Mouse (Mus musculus) midbrain, embryonic 10.5 days (tissue): Measurements from ENCODE around the gene Sox12. TPM values are rescaled to one million over a fixed set of nuclear protein-coding genes. Genes with fewer than 3 reads are reported as not detected.

ENCODE experiments used
- DNase-seq: peaks from one replicate; pipeline ENCODE4 v3.0.0-alpha.2; 2017; ENCODE audit warnings: low spot score
- H3K27ac ChIP-seq: fragments of 300-500 bp; sonication (generic); replicated peaks from 2 replicates; pipeline ENCODE4 v1.5.1; 2016; ENCODE audit warnings: mild to moderate bottlenecking
- H3K27me3 ChIP-seq: fragments of 300-500 bp; sonication (generic); 2 replicates; pipeline ENCODE4 v1.6.1; 2016; ENCODE audit warnings: low read depth, mild to moderate bottlenecking; ENCODE audit not compliant: poor library complexity, severe bottlenecking
- H3K36me3 ChIP-seq: fragments of 300-500 bp; sonication (generic); 2 replicates; pipeline ENCODE4 v1.6.1; 2016; ENCODE audit warnings: mild to moderate bottlenecking, moderate library complexity
- H3K4me1 ChIP-seq: fragments of 300-500 bp; sonication (generic); 2 replicates; pipeline ENCODE4 v1.6.1; 2016
- H3K4me3 ChIP-seq: fragments of 300-500 bp; sonication (generic); 2 replicates; pipeline ENCODE4 v1.5.1; 2016; ENCODE audit warnings: mild to moderate bottlenecking, moderate library complexity
- H3K9me3 ChIP-seq: fragments of 300-500 bp; sonication (generic); replicated peaks from 2 replicates; pipeline ENCODE4 v1.6.1; 2016; ENCODE audit warnings: mild to moderate bottlenecking
- WGBS: fragments of 180-500 bp; shearing (Covaris S2); methylation state at CpG from one replicate; pipeline ENCODE4 v1.1.7; 2016; 5-methylcytosine and 5-hydroxymethylcytosine counted together
- polyA plus RNA-seq: library from polyadenylated mRNA; unstranded; fragments of >200 nt; fragmentation: Nextera tagmentation; extraction: Ambion mirVana; gene quantifications from 2 replicates; pipeline ENCODE4 v1.2.1, GENCODE M21; 2016

Gene Sox12
- polyA plus RNA-seq, 1 experiment from 2014 or later = 8.6 TPM

DNA sequence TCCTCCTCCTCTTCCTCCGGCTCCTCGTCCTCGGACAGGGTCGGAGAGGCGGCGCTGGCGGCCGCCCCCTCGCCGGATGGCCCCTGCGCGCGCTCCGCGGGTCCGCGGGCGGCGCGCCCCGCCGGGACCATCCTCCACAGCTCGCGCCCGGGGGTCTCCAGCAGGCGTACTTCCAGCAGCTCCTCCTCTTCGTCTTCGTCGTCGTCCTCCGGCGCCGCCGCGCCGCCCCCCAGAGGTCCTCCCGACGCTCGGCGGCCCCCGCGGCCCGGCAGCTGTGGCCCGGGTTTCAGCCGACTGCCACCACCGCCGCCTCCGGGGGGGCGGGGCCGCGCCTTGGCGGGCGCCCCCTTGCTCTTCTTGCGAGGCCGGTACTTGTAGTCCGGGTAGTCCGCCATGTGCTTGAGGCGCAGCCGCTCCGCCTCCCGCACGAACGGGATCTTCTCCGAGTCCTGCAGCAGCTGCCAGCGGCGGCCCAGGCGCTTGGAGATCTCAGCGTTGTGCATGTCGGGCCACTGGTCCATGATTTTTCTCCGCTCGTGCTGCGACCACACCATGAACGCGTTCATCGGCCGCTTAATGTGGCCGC is 766 bp downstream of the Sox12 start:
- peak overlapping the region; percentile 71 for H3K4me3 ChIP-seq
- H3K27me3 ChIP-seq = peaks cover 4% of the 10 kb centered on the region
- DNase-seq = peak; percentile 81
- WGBS = under 1% methylated on average over 71 of the region's 77 CpGs
- peaks cover 12% of the 10 kb centered on the region for H3K36me3 ChIP-seq
- peak overlapping the region; percentile 98 for H3K27ac ChIP-seq
- peaks cover 64% of the 10 kb centered on the region for H3K4me1 ChIP-seq
- H3K9me3 ChIP-seq = no peaks in the 10 kb centered on the region

DNA sequence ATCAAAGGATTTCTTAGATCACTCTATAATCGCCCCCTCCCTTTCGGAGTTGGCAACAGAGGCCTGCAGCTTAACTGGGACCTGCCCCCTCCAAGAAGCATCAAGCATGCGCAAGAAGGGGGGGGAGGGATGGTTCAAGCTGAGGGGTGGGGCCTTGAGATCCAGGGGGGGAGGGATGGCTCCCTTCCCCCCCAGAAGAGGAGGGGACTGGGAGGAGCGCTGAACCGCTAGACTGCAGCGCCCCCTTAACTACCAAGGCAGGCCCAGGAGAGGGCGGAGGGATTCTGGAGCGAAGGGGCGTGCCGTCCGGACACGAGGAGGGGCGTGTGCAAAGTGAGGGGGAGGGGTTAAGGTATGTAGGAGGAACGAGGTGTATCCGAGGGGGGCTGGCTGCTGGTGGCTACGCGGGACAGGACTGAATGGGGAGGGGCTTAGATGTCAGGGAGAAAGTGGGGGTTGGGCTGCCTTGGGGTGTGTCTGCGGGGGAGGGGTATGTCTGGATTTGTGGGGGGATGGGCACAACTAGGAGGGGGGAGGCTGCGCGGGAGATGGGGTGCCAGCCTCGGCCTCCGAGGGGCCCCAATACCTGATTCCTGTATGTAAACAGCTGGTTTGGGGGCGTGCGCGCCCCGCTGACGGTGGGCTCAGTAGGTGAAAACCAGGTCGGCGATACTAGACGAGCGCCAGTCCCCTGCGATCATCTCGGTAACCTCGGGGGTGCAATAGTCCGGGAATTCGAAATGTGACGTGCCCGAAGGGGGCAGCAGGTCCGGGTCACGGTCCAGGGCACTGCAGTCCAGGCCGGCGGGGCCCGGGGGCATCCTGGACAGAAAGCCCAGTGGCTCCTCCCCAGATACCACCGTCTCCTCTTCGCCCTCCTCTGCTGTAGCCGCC is 1.5 kb downstream of the Sox12 start:
- Histone ChIP-seq H3K9me3 (no peaks in the 10 kb centered on the region), H3K4me3 (peak overlapping the region; percentile 71), H3K36me3 (peaks cover 12% of the 10 kb centered on the region), H3K4me1 (peaks cover 64% of the 10 kb centered on the region), H3K27ac (peak overlapping the region; percentile 98), H3K27me3 (peaks cover 4% of the 10 kb centered on the region)
- under 1% methylated on average over 46 of the region's 46 CpGs for WGBS
- DNase-seq = peak; percentile 94

DNA sequence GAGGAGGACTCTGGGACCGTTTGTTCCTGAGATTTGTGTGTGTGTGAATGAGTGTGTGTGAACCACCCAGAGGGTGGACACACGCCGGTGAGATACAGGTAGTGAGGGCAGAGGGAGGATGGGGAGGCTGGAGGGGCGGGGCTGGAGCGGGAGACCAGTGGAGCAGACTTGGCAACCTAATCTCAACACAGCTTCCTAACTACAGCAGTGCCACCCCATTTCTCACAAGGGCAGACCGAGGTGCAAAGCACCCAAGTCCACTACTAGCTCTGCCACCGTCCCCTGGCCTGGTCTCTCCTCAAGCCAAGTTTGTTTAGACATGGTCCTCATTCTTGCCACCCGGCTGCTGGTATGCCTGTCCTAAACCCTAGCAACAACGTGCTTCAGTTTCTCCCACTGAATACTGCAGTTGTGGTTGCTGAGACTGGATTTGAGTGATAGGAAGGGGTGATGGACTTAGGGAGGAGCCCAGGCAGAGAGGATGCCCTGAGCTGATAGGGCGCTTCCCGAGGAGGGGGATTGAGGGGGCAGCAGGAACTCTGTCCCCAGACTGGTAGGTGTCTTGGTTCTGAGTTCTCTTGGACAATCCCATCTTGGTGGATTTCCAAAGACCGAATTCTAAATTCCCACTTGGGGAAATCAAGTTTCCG is 2.5 kb downstream of the Sox12 start:
- peak overlapping the region; percentile 98 for H3K27ac ChIP-seq
- peaks cover 4% of the 10 kb centered on the region for H3K27me3 ChIP-seq
- H3K9me3 ChIP-seq = no peaks in the 10 kb centered on the region
- WGBS = 24% methylated on average over 13 of the region's 13 CpGs
- H3K4me1 ChIP-seq = peaks cover 62% of the 10 kb centered on the region
- H3K36me3 ChIP-seq = peaks cover 12% of the 10 kb centered on the region
- peak overlapping the region; percentile 71 for H3K4me3 ChIP-seq
- DNase-seq = peak; percentile 29

DNA sequence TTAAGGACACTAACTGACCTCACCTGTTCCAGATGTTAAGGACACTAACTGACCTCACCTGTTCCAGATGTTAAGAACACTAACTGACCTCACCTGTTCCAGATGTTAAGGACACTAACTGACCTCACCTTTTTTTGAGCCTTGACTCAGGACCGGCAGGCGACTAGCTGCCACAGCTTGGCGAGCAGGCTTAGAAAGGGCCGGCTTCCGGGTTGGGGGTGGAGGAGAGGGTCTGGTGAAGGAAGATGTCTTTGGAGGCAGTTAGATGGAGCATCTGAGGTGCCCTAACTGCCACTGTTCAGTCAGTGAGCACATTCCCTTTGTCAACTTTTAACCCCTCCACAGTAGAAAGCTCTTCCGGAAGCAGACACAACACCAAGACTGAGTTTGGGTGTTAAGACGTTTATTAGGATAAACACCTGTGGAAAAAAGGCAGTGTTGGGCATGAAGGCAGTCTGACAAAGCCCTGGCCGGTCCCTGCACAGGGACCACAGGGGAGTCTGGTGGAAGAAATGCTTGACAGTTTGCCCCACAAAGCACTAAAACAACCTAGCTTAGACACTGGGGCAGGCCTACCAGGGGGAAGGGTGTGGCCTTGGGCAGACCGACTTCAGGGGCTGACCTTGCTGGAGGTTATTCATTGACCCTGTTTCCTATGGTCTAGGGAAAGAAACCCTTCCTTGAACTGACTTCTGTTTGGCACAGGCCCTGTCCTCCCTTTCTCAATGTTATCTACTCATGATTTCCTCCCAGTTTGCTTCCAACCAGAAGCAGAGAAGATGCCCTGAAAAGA is 4.4 kb downstream of the Sox12 start:
- 53% methylated on average over 9 of the region's 9 CpGs for WGBS

DNA sequence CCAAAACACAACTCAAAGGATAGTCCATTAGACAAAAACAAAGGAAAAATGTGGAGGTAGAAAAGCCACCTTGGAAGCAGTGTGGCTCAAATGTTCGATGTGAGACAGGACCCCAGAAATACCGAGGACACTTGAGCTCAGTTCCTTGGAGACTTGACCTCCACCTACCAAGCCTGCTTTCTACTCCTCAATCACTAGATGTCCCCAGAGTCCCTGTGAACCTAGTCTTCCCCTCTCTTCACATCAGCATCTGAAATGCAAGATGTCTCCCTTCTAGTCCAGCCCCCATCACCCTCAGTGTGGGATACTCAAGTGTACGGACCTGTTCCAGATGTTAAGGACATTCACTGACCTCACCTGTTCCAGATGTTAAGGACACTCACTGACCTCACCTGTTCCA is 5.1 kb downstream of the Sox12 start:
- no peak overlapping the region for H3K27ac ChIP-seq
- no peak overlapping the region for H3K4me3 ChIP-seq
- H3K36me3 ChIP-seq = peaks cover 12% of the 10 kb centered on the region
- 15% methylated on average over 3 of the region's 3 CpGs for WGBS
- no peaks in the 10 kb centered on the region for H3K9me3 ChIP-seq
- peaks cover 36% of the 10 kb centered on the region for H3K4me1 ChIP-seq
- peak; percentile 46 for DNase-seq
- H3K27me3 ChIP-seq = no peaks in the 10 kb centered on the region

More for the DNA sequence above, 4.4 kb downstream of the Sox12 start:
- Histone ChIP-seq H3K4me3 (peak overlapping the region; percentile 71; the same call in 1 of the 2 replicates), H3K27ac (no peak overlapping the region), H3K9me3 (no peaks in the 10 kb centered on the region), H3K36me3 (peaks cover 12% of the 10 kb centered on the region), H3K4me1 (peaks cover 42% of the 10 kb centered on the region), H3K27me3 (no peaks in the 10 kb centered on the region)
- no peak for DNase-seq

DNA sequence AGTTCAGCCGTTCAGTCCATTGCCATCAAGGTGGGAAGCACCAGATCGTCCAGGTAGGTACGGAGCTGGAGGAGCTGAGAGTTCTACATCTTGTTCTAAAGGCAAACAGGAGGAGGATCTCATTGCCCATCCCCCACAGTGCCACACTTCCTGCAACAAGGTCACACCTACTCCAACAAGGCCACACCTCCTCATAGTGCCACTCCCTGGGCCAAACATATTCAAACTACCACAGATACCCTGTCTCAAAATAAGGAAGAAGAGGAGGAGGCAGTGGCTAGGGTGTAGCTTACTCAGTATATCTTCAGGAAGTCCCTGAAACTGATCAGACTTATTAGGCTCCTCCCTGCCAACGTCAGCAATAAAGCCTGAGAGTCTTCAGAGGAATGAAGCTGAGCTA is 13.7 kb downstream of the Sox12 start:
- DNase-seq = no peak
- Histone ChIP-seq H3K27me3 (no peaks in the 10 kb centered on the region), H3K4me3 (no peak overlapping the region), H3K27ac (no peak overlapping the region), H3K4me1 (no peaks in the 10 kb centered on the region), H3K36me3 (no peaks in the 10 kb centered on the region), H3K9me3 (no peaks in the 10 kb centered on the region)
- 87% methylated on average over 4 of the region's 4 CpGs for WGBS

DNA sequence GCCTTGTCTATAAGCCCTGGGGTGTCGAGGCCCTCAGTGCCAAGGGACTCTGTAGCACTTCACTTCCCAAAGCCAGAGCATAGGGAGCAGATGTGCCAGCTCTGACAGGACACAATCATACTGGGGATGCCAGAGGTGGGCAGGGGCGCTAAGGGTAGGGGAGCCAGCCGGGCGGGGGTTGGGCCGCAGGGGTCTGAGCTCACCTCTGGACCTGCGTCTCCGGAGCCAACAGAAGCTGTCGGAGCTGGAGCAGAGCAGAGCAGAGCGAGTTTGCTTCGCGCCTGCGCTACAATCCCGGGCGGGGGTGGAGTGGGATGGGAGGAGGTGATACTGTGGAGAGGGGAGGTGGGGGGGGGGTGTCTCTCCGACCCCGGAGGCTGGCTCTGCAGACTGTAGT is 21.5 kb downstream of the Sox12 start, which contains the start of gene Nrsn2:
Gene Nrsn2 (minus strand): TSS at position 294 of the 397 bp plus-strand sequence.
- WGBS = 3% methylated on average over 16 of the region's 16 CpGs
- DNase-seq = peak; percentile 44
- Histone ChIP-seq H3K27me3 (peaks cover 46% of the 10 kb centered on the region), H3K4me1 (peaks cover 26% of the 10 kb centered on the region), H3K27ac (peak within 1 kb of the TSS; percentile 74), H3K36me3 (no peaks in the 10 kb centered on the region), H3K4me3 (peak within 1 kb of the TSS; percentile 44), H3K9me3 (no peaks in the 10 kb centered on the region)

DNA sequence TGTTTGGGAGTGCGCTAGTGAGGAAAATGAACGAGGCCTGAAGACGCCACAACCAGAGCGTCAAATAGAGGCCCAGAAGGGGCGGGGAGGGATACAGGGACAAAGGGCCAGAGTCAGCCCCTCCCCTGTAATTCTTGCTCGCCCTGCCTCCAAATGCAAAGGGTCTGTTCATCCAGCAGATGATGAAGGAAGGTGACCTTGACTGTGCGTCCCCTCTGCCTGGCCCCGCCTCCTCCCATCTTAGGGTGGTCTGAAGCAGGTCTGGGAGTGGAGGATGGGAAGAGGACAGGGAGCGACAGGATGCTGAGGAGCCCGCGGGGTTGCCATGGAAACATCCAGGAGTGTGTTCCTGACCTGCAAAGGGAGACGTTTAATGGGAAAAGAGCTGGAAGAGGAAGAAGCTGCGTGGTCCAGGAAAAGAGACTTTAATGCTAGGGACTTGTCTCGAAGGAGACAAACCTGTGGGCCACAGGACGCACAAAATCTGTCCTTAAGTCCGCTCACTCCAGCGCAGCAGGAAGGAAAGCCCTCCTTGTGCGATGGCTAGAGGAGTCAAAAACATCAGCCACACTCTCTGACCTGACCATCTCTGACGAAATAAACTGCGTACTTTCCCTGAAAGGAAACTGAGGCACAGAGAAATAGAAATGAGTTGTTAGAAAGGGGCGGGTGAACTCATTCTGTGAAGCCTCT is 22.1 kb downstream of the Sox12 start:
- Histone ChIP-seq H3K36me3 (no peaks in the 10 kb centered on the region), H3K4me3 (peak overlapping the region; percentile 44), H3K27ac (peak overlapping the region; percentile 74), H3K9me3 (no peaks in the 10 kb centered on the region), H3K27me3 (peaks cover 46% of the 10 kb centered on the region), H3K4me1 (peaks cover 26% of the 10 kb centered on the region)
- 2% methylated on average over 21 of the region's 21 CpGs for WGBS
- DNase-seq = peak; percentile 63

DNA sequence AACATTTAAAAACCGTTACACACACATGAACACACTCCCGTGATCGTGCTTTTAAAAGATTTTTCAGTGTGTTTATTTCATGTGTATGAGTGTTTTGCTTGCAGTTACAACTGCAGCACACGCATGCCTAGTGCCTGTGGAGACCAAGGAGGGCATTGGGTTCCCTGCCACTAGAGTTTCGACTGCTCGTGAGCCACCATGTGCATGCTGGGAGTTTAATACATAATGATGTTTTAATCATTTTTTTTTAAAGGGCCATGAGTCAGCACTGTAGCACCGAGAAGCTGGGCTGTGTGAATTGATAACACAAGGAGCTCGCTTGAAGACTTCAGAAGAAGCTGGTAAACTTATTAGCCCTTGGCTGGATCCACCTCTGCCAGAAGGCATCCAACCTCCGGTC is 24.3 kb downstream of the Sox12 start:
- H3K27ac ChIP-seq = no peak overlapping the region
- H3K4me1 ChIP-seq = peaks cover 29% of the 10 kb centered on the region
- no peaks in the 10 kb centered on the region for H3K9me3 ChIP-seq
- DNase-seq = no peak
- H3K36me3 ChIP-seq = no peaks in the 10 kb centered on the region
- no peak overlapping the region for H3K4me3 ChIP-seq
- H3K27me3 ChIP-seq = peaks cover 46% of the 10 kb centered on the region
- 89% methylated on average over 9 of the region's 9 CpGs for WGBS

DNA sequence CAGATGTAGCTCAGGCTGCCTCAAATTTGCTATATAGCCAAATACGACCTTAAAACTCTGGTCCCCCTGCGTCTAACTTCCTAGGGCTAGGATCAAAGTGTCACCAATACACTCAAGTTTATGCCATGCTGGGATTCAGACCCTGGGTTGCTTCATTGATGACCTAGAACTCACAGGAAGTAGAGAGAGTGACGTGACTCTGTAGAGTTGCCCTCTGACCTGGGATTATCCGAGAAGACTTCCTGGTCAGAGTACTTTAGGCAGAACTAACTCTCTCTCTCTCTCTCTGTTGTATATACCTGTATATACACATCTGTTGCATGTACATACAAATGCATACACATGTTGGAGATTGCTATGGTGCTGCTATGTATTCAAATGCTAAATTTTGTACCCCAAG is 25.2 kb downstream of the Sox12 start:
- Histone ChIP-seq H3K4me1 (peaks cover 31% of the 10 kb centered on the region), H3K27me3 (peaks cover 42% of the 10 kb centered on the region), H3K4me3 (no peak overlapping the region), H3K27ac (no peak overlapping the region), H3K36me3 (no peaks in the 10 kb centered on the region), H3K9me3 (no peaks in the 10 kb centered on the region)
- WGBS = 69% methylated on average over 4 of the region's 4 CpGs
- DNase-seq = no peak

DNA sequence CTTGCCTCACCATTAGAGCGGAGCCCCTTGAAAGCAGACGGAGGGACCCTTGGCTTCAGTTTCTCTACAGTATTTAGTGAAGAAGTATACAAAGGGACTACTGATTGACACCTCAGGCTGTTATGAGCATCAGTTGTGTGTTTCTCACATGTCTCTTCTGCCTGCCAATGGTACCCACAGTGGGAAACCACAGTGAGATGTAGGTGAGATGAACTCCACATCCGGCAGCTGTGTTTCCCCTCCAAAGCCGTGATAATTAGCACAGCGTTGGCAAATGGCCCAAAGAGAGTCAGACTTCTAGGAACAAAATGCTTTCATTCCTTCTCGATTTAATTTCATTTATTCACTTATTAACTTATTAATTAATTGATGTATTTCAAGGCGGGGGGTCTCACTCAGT is 25.8 kb downstream of the Sox12 start:
- no peak for DNase-seq
- H3K36me3 ChIP-seq = no peaks in the 10 kb centered on the region
- no peak overlapping the region for H3K27ac ChIP-seq
- no peak overlapping the region for H3K4me3 ChIP-seq
- WGBS = 87% methylated on average over 7 of the region's 7 CpGs
- H3K4me1 ChIP-seq = peaks cover 31% of the 10 kb centered on the region
- H3K27me3 ChIP-seq = peaks cover 36% of the 10 kb centered on the region
- no peaks in the 10 kb centered on the region for H3K9me3 ChIP-seq
